Mouse (Mus musculus): ENCODE measurements at regions not wholly inside any gene's neighbourhood (a gene's known extent, or its start where the extent isn't known, plus 50 kb on each side); places are given as distances from the start of the nearest gene placed in this dataset.

- no peak for ATAC-seq
- H3K9me3 ChIP-seq (ENCODE audit: control insufficient read depth, low read length) = no peaks in the 10 kb centered on the region
- no peak overlapping the region for H3K27ac ChIP-seq (ENCODE audit: low read length)
- WGBS = 79% methylated on average over 3 of the region's 3 CpGs
- H3K4me1 ChIP-seq (ENCODE audit: control insufficient read depth, insufficient read depth, low read length) = no peaks in the 10 kb centered on the region
- H3K9ac ChIP-seq (ENCODE audit: low read depth, low read length) = no peak overlapping the region
- H3K36me3 ChIP-seq (ENCODE audit: control insufficient read depth, insufficient read depth, low read length) = no peaks in the 10 kb centered on the region
- no peak overlapping the region for H3K4me2 ChIP-seq (ENCODE audit: low read depth, low read length)
- no peak overlapping the region for H3K4me3 ChIP-seq (ENCODE audit: low read length)
- no peaks in the 10 kb centered on the region for H3K27me3 ChIP-seq (replicated peaks; ENCODE audit: control insufficient read depth, insufficient read depth, low read length)
Observed at GRCm38 (mm10) chr2:63347562-63347961, 163.5 kb upstream of the Kcnh7 start.

DNA sequence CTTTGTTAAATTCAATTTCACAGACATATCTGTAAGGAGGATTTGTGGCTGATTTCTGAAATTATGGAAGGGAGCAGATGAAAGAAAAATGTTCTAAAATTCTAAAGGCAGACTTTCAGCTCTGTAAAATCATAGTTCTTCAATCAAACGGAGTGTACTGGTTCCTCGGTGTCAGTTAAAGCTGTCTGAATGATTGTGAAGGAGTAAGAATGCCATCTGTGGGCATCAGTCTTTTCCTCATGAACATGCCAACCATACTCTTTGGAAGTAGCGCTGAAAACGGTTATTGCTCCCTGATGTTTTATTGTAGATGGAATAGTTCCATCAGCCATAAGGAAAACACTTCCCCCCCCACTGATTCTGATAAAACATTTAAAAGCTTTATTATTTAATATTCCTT is 142.7 kb upstream of the Kcnh7 start:
- no peak for ATAC-seq
- WGBS = 77% methylated on average over 4 of the region's 4 CpGs
- no peak overlapping the region for H3K4me3 ChIP-seq (ENCODE audit: low read length)

DNA sequence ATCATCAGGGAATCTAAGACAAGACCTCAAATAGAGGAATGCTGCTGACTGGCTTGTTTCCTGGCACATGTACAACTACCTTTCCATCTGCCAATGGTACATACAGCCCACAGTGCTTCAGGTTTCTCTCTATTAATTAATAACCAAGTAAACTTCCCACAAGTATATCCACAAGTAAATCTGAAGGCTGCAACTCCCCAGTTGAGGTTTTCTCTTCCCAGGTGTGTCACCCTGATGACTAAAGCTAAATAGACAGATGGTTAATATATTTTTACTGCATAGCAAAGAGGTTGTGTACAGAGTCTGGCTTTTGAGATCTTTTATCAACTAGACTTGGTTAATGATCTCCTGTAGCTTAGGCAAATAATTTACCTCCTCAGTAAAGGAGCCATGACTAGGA is 96.8 kb upstream of the Kcnh7 start:
- Histone ChIP-seq H3K36me3 (ENCODE audit: control insufficient read depth, insufficient read depth, low read length) (no peaks in the 10 kb centered on the region), H3K4me1 (ENCODE audit: control insufficient read depth, insufficient read depth, low read length) (no peaks in the 10 kb centered on the region), H3K9ac (ENCODE audit: low read depth, low read length) (no peak overlapping the region), H3K4me3 (ENCODE audit: low read length) (no peak overlapping the region), H3K9me3 (ENCODE audit: control insufficient read depth, low read length) (no peaks in the 10 kb centered on the region), H3K27ac (ENCODE audit: low read length) (no peak overlapping the region), H3K27me3 (replicated peaks; ENCODE audit: control insufficient read depth, insufficient read depth, low read length) (no peaks in the 10 kb centered on the region), H3K4me2 (ENCODE audit: low read depth, low read length) (no peak overlapping the region)
- ATAC-seq = peak; percentile 96

More for the DNA sequence above, 142.7 kb upstream of the Kcnh7 start:
- Histone ChIP-seq H3K27me3 (replicated peaks; ENCODE audit: control insufficient read depth, insufficient read depth, low read length) (no peaks in the 10 kb centered on the region), H3K9me3 (ENCODE audit: control insufficient read depth, low read length) (no peaks in the 10 kb centered on the region), H3K9ac (ENCODE audit: low read depth, low read length) (no peak overlapping the region), H3K36me3 (ENCODE audit: control insufficient read depth, insufficient read depth, low read length) (no peaks in the 10 kb centered on the region), H3K4me1 (ENCODE audit: control insufficient read depth, insufficient read depth, low read length) (no peaks in the 10 kb centered on the region), H3K4me2 (ENCODE audit: low read depth, low read length) (no peak overlapping the region), H3K27ac (ENCODE audit: low read length) (no peak overlapping the region)

DNA sequence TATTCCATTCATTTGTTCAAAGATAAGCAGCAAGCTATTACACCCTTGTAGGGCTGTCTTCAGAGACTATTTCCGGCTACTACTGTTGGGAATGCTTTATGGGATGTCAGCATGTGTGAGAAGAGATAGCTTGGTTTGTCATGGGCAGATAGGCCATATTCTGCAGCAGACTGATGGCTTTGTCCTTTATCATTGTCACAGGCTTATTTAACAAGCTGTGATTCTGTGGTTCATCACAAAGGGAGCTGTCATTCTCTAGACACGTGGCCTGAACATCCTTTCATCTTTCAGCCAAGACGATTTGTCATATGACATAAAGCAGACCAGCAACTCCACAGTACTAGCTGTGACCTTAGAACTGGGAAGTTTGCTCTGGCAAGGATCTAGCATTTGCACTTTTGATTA is 89.7 kb upstream of the Kcnh7 start:
- H3K4me2 ChIP-seq (ENCODE audit: low read depth, low read length) = no peak overlapping the region
- H3K4me1 ChIP-seq (ENCODE audit: control insufficient read depth, insufficient read depth, low read length) = 0 out of 2 replicates have a peak, but pooled peaks cover 4% of the 10 kb centered on the region
- H3K9ac ChIP-seq (ENCODE audit: low read depth, low read length) = no peak overlapping the region
- ATAC-seq = peak; percentile 94
- H3K4me3 ChIP-seq (ENCODE audit: low read length) = no peak overlapping the region
- no peak overlapping the region for H3K27ac ChIP-seq (ENCODE audit: low read length)
- no peaks in the 10 kb centered on the region for H3K9me3 ChIP-seq (ENCODE audit: control insufficient read depth, low read length)
- 9% methylated on average over 3 of the region's 3 CpGs for WGBS
- H3K27me3 ChIP-seq (replicated peaks; ENCODE audit: control insufficient read depth, insufficient read depth, low read length) = no peaks in the 10 kb centered on the region
- H3K36me3 ChIP-seq (ENCODE audit: control insufficient read depth, insufficient read depth, low read length) = no peaks in the 10 kb centered on the region

- H3K27ac ChIP-seq (ENCODE audit: low read length) = no peak overlapping the region
- H3K27me3 ChIP-seq (replicated peaks; ENCODE audit: control insufficient read depth, insufficient read depth, low read length) = no peaks in the 10 kb centered on the region
- H3K36me3 ChIP-seq (ENCODE audit: control insufficient read depth, insufficient read depth, low read length) = no peaks in the 10 kb centered on the region
- no peak overlapping the region for H3K4me2 ChIP-seq (ENCODE audit: low read depth, low read length)
- ATAC-seq = no peak
- no peak overlapping the region for H3K9ac ChIP-seq (ENCODE audit: low read depth, low read length)
- H3K4me3 ChIP-seq (ENCODE audit: low read length) = no peak overlapping the region
- no peaks in the 10 kb centered on the region for H3K4me1 ChIP-seq (ENCODE audit: control insufficient read depth, insufficient read depth, low read length)
- no peaks in the 10 kb centered on the region for H3K9me3 ChIP-seq (ENCODE audit: control insufficient read depth, low read length)
- WGBS = 74% methylated on average over 4 of the region's 4 CpGs
Observed at GRCm38 (mm10) chr2:63246091-63246612, 62.1 kb upstream of the Kcnh7 start.

DNA sequence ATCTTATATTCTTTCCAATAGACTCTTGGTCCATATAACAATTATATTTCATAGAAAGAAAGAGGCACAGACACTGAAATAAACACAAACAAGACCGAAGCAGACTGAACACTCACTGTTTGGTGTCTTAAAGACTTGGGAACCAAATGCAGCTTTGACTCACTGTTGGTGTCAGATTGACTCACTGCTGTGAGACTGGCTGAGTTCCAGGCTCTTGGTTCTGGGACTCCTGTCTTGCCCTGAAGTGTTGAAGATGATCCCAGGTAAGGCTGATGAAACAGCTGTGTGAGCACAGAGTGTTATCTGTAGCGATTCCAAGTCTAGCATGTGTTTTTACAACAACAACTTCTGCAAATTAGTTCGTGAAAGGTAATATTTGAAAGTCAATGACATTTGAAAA is 55.2 kb upstream of the Kcnh7 start:
- Histone ChIP-seq H3K9ac (ENCODE audit: low read depth, low read length) (no peak overlapping the region), H3K4me2 (ENCODE audit: low read depth, low read length) (no peak overlapping the region), H3K36me3 (ENCODE audit: control insufficient read depth, insufficient read depth, low read length) (no peaks in the 10 kb centered on the region), H3K27me3 (replicated peaks; ENCODE audit: control insufficient read depth, insufficient read depth, low read length) (no peaks in the 10 kb centered on the region), H3K9me3 (ENCODE audit: control insufficient read depth, low read length) (no peaks in the 10 kb centered on the region), H3K27ac (ENCODE audit: low read length) (no peak overlapping the region), H3K4me3 (ENCODE audit: low read length) (no peak overlapping the region), H3K4me1 (ENCODE audit: control insufficient read depth, insufficient read depth, low read length) (no peaks in the 10 kb centered on the region)
- no peak for ATAC-seq
- WGBS = 85% methylated on average over 3 of the region's 3 CpGs

All from intestine, embryonic 16.5 days (tissue).